Mouse (Mus musculus) lung, adult 2 months (tissue): ENCODE data around the gene H3f3b.

Source experiments
- CTCF ChIP-seq: fragments of 200-500 bp; IDR thresholded peaks from 2 replicates; pipeline ENCODE4 v1.5.1; 2011; ENCODE audit warnings: mild to moderate bottlenecking, low read length, control low read depth; ENCODE audit not compliant: insufficient read depth
- POLR2A ChIP-seq: fragments of 200-500 bp; IDR thresholded peaks from 2 replicates; pipeline ENCODE4 v1.6.1; 2011; ENCODE audit warnings: low read depth, mild to moderate bottlenecking, control low read depth, low read length, borderline replicate concordance; ENCODE audit errors: extremely low read depth

DNA sequence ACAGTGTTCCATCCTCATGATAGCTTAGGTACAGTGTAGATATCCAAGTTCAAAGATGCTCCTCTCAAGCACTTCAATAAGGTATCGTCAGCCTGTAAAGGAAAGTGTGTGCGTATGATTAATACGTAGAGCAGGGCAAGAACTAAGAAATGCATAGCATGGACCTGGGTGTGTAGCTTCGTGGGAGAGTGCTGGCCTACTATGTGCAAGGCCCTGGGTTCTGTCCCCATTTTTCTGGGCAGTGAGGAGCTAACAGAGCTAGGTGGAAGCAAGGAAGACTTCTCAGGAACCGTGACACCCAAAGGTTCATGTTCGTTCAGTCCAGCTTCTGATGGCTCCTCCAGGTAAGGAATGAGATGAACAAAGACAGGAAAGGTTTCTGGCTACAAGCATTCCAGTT, 17.4 kb upstream of the H3f3b start:
- no peak for TF ChIP-seq CTCF
- no peak for TF ChIP-seq POLR2A
